Comparison of ENCODE assay signal across 8 mouse cellular contexts in the genomic region with DNA sequence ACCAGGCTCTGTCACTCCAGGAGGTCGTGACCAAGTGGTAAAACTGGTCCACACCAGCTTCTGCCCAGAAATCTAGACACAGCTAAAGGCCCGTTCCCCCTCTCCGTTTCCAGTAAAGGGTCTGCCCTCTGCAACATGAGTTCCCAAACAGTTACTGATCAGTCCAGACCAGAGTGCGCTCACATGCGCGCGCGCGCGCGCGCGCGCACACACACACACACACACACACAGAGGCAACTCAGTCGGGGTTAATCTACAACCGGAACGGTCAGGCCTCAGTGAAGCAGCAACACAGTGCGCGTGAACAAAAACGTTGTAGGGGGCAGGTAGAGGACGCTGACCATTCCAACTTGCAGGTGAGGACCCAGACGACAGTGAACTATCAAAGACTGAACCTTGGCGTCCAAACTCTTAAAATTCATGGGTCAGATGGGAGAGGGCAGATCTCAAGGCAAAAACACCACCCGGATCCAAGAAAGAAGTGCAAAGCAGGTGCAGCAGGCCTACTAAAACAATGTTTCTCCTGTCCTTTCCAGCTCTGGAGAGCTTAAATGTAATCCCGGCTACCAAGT. TPM values are rescaled to one million over a fixed set of nuclear protein-coding genes. Genes with fewer than 3 reads are reported as not detected.
DNase-seq lines count a peak whose midpoint lies in the region; ATAC-seq lines count a peak whose summit lies in the region.

No protein-coding gene starts in this region.

- H3K4me2 ChIP-seq in embryonic facial prominence, embryonic 14.5 days (ENCODE audit: low read depth, low read length), result peak overlapping the region; percentile 100
- H3K4me2 ChIP-seq in midbrain, embryonic 15.5 days, result peak overlapping the region; percentile 95

- peaks cover 55% of the 10 kb centered on the region for H3K4me1 ChIP-seq in erythroblast, embryonic 14.5 days (ENCODE audit: control insufficient read depth)
- H3K4me1 ChIP-seq in embryonic facial prominence, embryonic 14.5 days (ENCODE audit: control insufficient read depth, insufficient read depth, low read length), result peaks cover 7% of the 10 kb centered on the region; the same call in 1 of the 2 replicates
- peaks cover 17% of the 10 kb centered on the region for H3K4me1 ChIP-seq in midbrain, embryonic 15.5 days

- no peaks in the 10 kb centered on the region for H3K9me3 ChIP-seq in erythroblast, embryonic 14.5 days (ENCODE audit: control insufficient read depth, low read length)
- no peaks in the 10 kb centered on the region for H3K9me3 ChIP-seq in embryonic facial prominence, embryonic 14.5 days (ENCODE audit: control insufficient read depth, low read length)
- H3K9me3 ChIP-seq in midbrain, embryonic 15.5 days, result no peaks in the 10 kb centered on the region

- H3K27me3 ChIP-seq in erythroblast, embryonic 14.5 days (ENCODE audit: control insufficient read depth), result peaks cover 26% of the 10 kb centered on the region
- H3K27me3 ChIP-seq in embryonic facial prominence, embryonic 14.5 days (replicated peaks; ENCODE audit: control insufficient read depth, insufficient read depth, low read length), result 0 out of 2 replicates have a peak, but pooled peaks cover 8% of the 10 kb centered on the region
- H3K27me3 ChIP-seq in midbrain, embryonic 15.5 days (replicated peaks), result peaks cover 21% of the 10 kb centered on the region

- no peak overlapping the region for H3K27ac ChIP-seq in embryonic facial prominence, embryonic 14.5 days (replicated peaks; ENCODE audit: low read depth, low read length)
- peak overlapping the region; percentile 58 for H3K27ac ChIP-seq in midbrain, embryonic 15.5 days

- 4% methylated on average over 25 of the region's 25 CpGs for whole genome bisulfite sequencing in embryonic facial prominence, embryonic 14.5 days
- 1% methylated on average over 25 of the region's 25 CpGs for WGBS in midbrain, embryonic 15.5 days

- peak overlapping the region; percentile 45 for H3K9ac ChIP-seq in embryonic facial prominence, embryonic 14.5 days (ENCODE audit: low read depth, low read length)
- H3K9ac ChIP-seq in midbrain, embryonic 15.5 days, result peak overlapping the region; percentile 57; the same call in 1 of the 2 replicates

- H3K36me3 ChIP-seq in erythroblast, embryonic 14.5 days (ENCODE audit: control insufficient read depth), result no peaks in the 10 kb centered on the region
- H3K36me3 ChIP-seq in embryonic facial prominence, embryonic 14.5 days (ENCODE audit: control insufficient read depth, insufficient read depth, low read length), result no peaks in the 10 kb centered on the region
- H3K36me3 ChIP-seq in midbrain, embryonic 15.5 days (replicated peaks), result no peaks in the 10 kb centered on the region

- H3K4me3 ChIP-seq in erythroblast, embryonic 14.5 days (replicated peaks), result peak overlapping the region; percentile 61
- H3K4me3 ChIP-seq in embryonic facial prominence, embryonic 14.5 days (ENCODE audit: low read depth, low read length), result peak overlapping the region; percentile 62
- peak overlapping the region; percentile 54 for H3K4me3 ChIP-seq in midbrain, embryonic 15.5 days

- DNase-seq in embryonic facial prominence, embryonic 14.5 days (ENCODE audit: low spot score), result no peak
- peak; percentile 87 to 92 for DNase-seq in kidney, adult 8-10 months
- DNase-seq in frontal cortex, postnatal 25 days (ENCODE audit: low spot score in 2 of 2), result no peak
- no peak for DNase-seq in thymus, postnatal 0 days (ENCODE audit: low spot score)
- no peak for DNase-seq in cerebellum, postnatal 4 days (ENCODE audit: low spot score in 2 of 2)

- no peak for ATAC-seq in erythroblast, adult 5-6 weeks (replicated peaks; ENCODE audit: low FRiP score, poor library complexity, severe bottlenecking)
- no peak for ATAC-seq in embryonic facial prominence, embryonic 14.5 days (ENCODE audit: low read depth)
- ATAC-seq in midbrain, embryonic 15.5 days (replicated peaks), result peak; percentile 59; the same call in 1 of the 2 replicates

RNA-seq across cellular contexts. Expression of a gene that starts 0.9 kb away (rescaled TPM):
- 0.01 TPM in 1 of 2 replicates, not detected in the other for polyA plus RNA-seq in erythroblast, embryonic 14.5 days (2012)
- total RNA-seq in erythroblast, adult 5-6 weeks (2015; ENCODE audit: low replicate concordance), result not detected in 2 replicates
- not detected in 2 replicates for total RNA-seq in erythroblast, adult 5-6 weeks (2017; ENCODE audit: low replicate concordance)
- polyA plus RNA-seq in embryonic facial prominence, embryonic 14.5 days (2014; fragmentation: Nextera tagmentation; extraction: Ambion mirVana), result 24.8 and 26.7 TPM in 2 replicates
- 8.1 and 9.3 TPM in 2 replicates for polyA plus RNA-seq in midbrain, embryonic 15.5 days (2015; fragmentation: Nextera tagmentation; extraction: Ambion mirVana)
- 3.3 and 4.1 TPM in 2 replicates for polyA plus RNA-seq in thymus, postnatal 0 days (2015; fragmentation: Nextera tagmentation; extraction: Ambion mirVana)

RNA-seq across cellular contexts. Expression of a gene that starts 24.7 kb away (rescaled TPM):
- polyA plus RNA-seq in erythroblast, embryonic 14.5 days (2012), result not detected in 2 replicates
- total RNA-seq in erythroblast, adult 5-6 weeks (2015; ENCODE audit: low replicate concordance), result not detected in 2 replicates
- not detected in 2 replicates for total RNA-seq in erythroblast, adult 5-6 weeks (2017; ENCODE audit: low replicate concordance)
- 1.8 and 2.5 TPM in 2 replicates for polyA plus RNA-seq in embryonic facial prominence, embryonic 14.5 days (2014; fragmentation: Nextera tagmentation; extraction: Ambion mirVana)
- polyA plus RNA-seq in midbrain, embryonic 15.5 days (2015; fragmentation: Nextera tagmentation; extraction: Ambion mirVana), result not detected in 2 replicates
- polyA plus RNA-seq in thymus, postnatal 0 days (2015; fragmentation: Nextera tagmentation; extraction: Ambion mirVana), result 1.0 and 1.1 TPM in 2 replicates

RNA-seq across cellular contexts. Expression of a gene that starts 30.5 kb away (rescaled TPM):
- polyA plus RNA-seq in erythroblast, embryonic 14.5 days (2012), result 4.1 TPM in 2 replicates
- 44.7 and 49.6 TPM in 2 replicates for total RNA-seq in erythroblast, adult 5-6 weeks (2015; ENCODE audit: low replicate concordance)
- total RNA-seq in erythroblast, adult 5-6 weeks (2017; ENCODE audit: low replicate concordance), result 11.8 and 27.4 TPM in 2 replicates
- 114 and 123 TPM in 2 replicates for polyA plus RNA-seq in embryonic facial prominence, embryonic 14.5 days (2014; fragmentation: Nextera tagmentation; extraction: Ambion mirVana)
- 67.5 and 69.4 TPM in 2 replicates for polyA plus RNA-seq in midbrain, embryonic 15.5 days (2015; fragmentation: Nextera tagmentation; extraction: Ambion mirVana)
- polyA plus RNA-seq in thymus, postnatal 0 days (2015; fragmentation: Nextera tagmentation; extraction: Ambion mirVana), result 124 and 128 TPM in 2 replicates

RNA-seq across cellular contexts. Expression of a gene that starts 48.4 kb away (rescaled TPM):
- polyA plus RNA-seq in erythroblast, embryonic 14.5 days (2012), result not detected in 2 replicates
- not detected in 2 replicates for total RNA-seq in erythroblast, adult 5-6 weeks (2015; ENCODE audit: low replicate concordance)
- total RNA-seq in erythroblast, adult 5-6 weeks (2017; ENCODE audit: low replicate concordance), result not detected in 2 replicates
- 6.2 and 12.5 TPM in 2 replicates for polyA plus RNA-seq in embryonic facial prominence, embryonic 14.5 days (2014; fragmentation: Nextera tagmentation; extraction: Ambion mirVana)
- 9.7 and 11.2 TPM in 2 replicates for polyA plus RNA-seq in midbrain, embryonic 15.5 days (2015; fragmentation: Nextera tagmentation; extraction: Ambion mirVana)
- 0.60 and 0.62 TPM in 2 replicates for polyA plus RNA-seq in thymus, postnatal 0 days (2015; fragmentation: Nextera tagmentation; extraction: Ambion mirVana)

Comparison
In these comparisons a context has a peak if more than half of its experiments do, and no peak if none do; other contexts are left out.
1. DNase-seq: peak in kidney, adult 8-10 months (2 of 2); none in embryonic facial prominence, embryonic 14.5 days (single experiment), frontal cortex, postnatal 25 days (0 of 2), thymus, postnatal 0 days (single experiment) and cerebellum, postnatal 4 days (0 of 2).
2. RNA of a gene that starts 30.5 kb away (polyA plus RNA-seq): 124 to 128 TPM in thymus, postnatal 0 days, 114 to 123 TPM in embryonic facial prominence, embryonic 14.5 days and 67.5 to 69.4 TPM in midbrain, embryonic 15.5 days; 4.1 TPM in erythroblast, embryonic 14.5 days; every median in the first group is over 10 times any median in the second.
3. Peak in every context shown above with its lines, with median percentiles within 50 percentile points of each other: H3K4me3 ChIP-seq.